Mouse (Mus musculus): Measurements from ENCODE around the gene Kazald1. TPM values are rescaled to one million over a fixed set of nuclear protein-coding genes. Genes with fewer than 3 reads are reported as not detected.

Kazald1 gene
- total and polyA plus RNA-seq, 3 experiments: 0.27 to 1.2 (median 0.44) TPM

DNA sequence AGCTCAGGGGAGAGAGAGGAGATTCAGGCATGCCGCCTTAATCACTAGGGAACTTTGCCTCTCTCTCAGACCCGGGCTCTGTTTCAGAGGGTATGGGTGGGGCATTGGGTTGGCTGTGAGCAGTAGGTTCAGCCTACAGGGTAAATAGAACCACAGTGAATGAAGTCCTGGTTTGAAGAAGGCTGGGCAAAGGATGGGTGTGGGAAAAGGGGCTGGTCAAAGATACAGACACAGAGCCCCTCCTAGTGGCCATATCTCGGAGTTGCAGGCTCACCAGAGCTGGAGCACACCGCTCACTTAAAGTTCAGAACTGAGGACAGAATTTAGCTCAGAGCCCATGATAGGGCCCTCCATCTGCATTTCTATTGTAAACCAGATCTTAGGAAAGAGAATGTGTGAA, 43.3 kb upstream of the Kazald1 start:
- Histone ChIP-seq H3K9me3 (replicated peaks; ENCODE audit: low read length) (no peaks in the 10 kb centered on the region), H3K4me2 (ENCODE audit: insufficient read depth, low read depth, poor library complexity, severe bottlenecking) (no peak overlapping the region), H3K9ac (ENCODE audit: insufficient read depth, low read depth) (no peak overlapping the region), H3K27ac (ENCODE audit: insufficient read depth, low read depth) (no peak overlapping the region), H3K36me3 (replicated peaks in 1 of 2; ENCODE audit: control insufficient read depth in 1 of 2, insufficient read depth in 1 of 2, low read length in 1 of 2) (peaks cover 0 to 3% of the 10 kb centered on the region in 2 experiments), H3K4me3 (replicated peaks in 1 of 3; ENCODE audit: low read depth in 2 of 3, low read length in 2 of 3, poor library complexity in 1 of 3) (no peak overlapping the region), H3K4me1 (ENCODE audit: control insufficient read depth in 1 of 2, insufficient read depth in 2 of 2) (peaks cover 8 to 17% of the 10 kb centered on the region in 2 experiments), H3K27me3 (replicated peaks) (peaks cover 43% of the 10 kb centered on the region), H3K79me2 (replicated peaks; ENCODE audit: control insufficient read depth, extremely low read depth, insufficient read depth, poor library complexity, severe bottlenecking) (no peaks in the 10 kb centered on the region)
- TF ChIP-seq GABPA (IDR thresholded peaks at IDR 0.05; ENCODE audit: insufficient replicate concordance, low read depth, low read length) (no peak), POLR2A (IDR thresholded peaks at IDR 0.05; ENCODE audit: low read depth, low read length) (no peak), SMC3 (IDR thresholded peaks at IDR 0.05; ENCODE audit: low read depth, low read length) (peak; percentile 71), IRF4 (IDR thresholded peaks at IDR 0.05; ENCODE audit: low read depth, low read length) (peak; percentile 46; the same call in 1 of the 2 replicates), MAX (IDR thresholded peaks at IDR 0.05; ENCODE audit: low read length) (0 out of 2 replicates have a peak, but pooled peaks have one; percentile 27), HCFC1 (IDR thresholded peaks at IDR 0.05; ENCODE audit: low read depth, low read length) (no peak), MXI1 (IDR thresholded peaks at IDR 0.05; ENCODE audit: low read depth, low read length) (0 out of 2 replicates have a peak, but pooled peaks have one; percentile 20), ZKSCAN1 (IDR thresholded peaks at IDR 0.05; ENCODE audit: borderline replicate concordance, low read depth, low read length) (no peak), MAZ (IDR thresholded peaks at IDR 0.05; ENCODE audit: low read depth, low read length) (0 out of 2 replicates have a peak, but pooled peaks have one; percentile 56), USF2 (conservative IDR thresholded peaks at IDR 0.05; ENCODE audit: low read depth, low read length) (no peak), EP300 (IDR thresholded peaks at IDR 0.05; ENCODE audit: low read length) (no peak), ZMIZ1 (IDR thresholded peaks at IDR 0.05; ENCODE audit: low read depth, low read length) (no peak), SIN3A (IDR thresholded peaks at IDR 0.05; ENCODE audit: low read length) (no peak; the same call in 1 of the 2 replicates), ZC3H11A (IDR thresholded peaks at IDR 0.05; ENCODE audit: low read depth, low read length) (peak; percentile 49), MYC (IDR thresholded peaks at IDR 0.05; ENCODE audit: low read depth, low read length) (0 out of 2 replicates have a peak, but pooled peaks have one; percentile 55), E2F4 (IDR thresholded peaks at IDR 0.05; ENCODE audit: insufficient replicate concordance, low read depth, low read length) (no peak), CTCF (conservative IDR thresholded peaks at IDR 0.05 in 1 of 2, IDR thresholded peaks at IDR 0.05 in 1 of 2; ENCODE audit: low read depth in 2 of 2, low read length in 2 of 2) (peak; percentile 83 to 95), RCOR1 (conservative IDR thresholded peaks at IDR 0.05; ENCODE audit: low read depth, low read length) (no peak), USF1 (IDR thresholded peaks at IDR 0.05; ENCODE audit: low read depth, low read length) (no peak), ZNF384 (IDR thresholded peaks at IDR 0.05; ENCODE audit: low read depth, low read length) (no peak), TBP (conservative IDR thresholded peaks at IDR 0.05; ENCODE audit: low read depth, low read length) (no peak), TCF12 (IDR thresholded peaks at IDR 0.05; ENCODE audit: low read depth, low read length) (0 out of 2 replicates have a peak, but pooled peaks have one; percentile 14), POLR2AphosphoS2 (IDR thresholded peaks at IDR 0.05; ENCODE audit: low read depth, low read length) (no peak), ETS1 (conservative IDR thresholded peaks at IDR 0.05; ENCODE audit: low read depth, low read length) (no peak), NELFE (IDR thresholded peaks at IDR 0.05; ENCODE audit: low read depth, low read length) (no peak; the same call in 1 of the 2 replicates), RAD21 (IDR thresholded peaks at IDR 0.05; ENCODE audit: low read depth, low read length) (peak; percentile 96), MAFK (IDR thresholded peaks at IDR 0.05; ENCODE audit: insufficient replicate concordance, low read length) (no peak), BHLHE40 (IDR thresholded peaks at IDR 0.05; ENCODE audit: low read depth, low read length) (peak; percentile 35; the same call in 1 of the 2 replicates)
- dilution Hi-C loops (cut with MboI; ENCODE audit: extremely low pct_ligation_motif_present, extremely low pct_unique_long_range_greater_than_20kb, low sequenced_read_pairs): no loop called here
- DNase-seq (ENCODE audit: extremely low read depth): peak; percentile 76
- in situ Hi-C loops (cut with MboI; ENCODE audit: low pct_ligation_motif_present, low pct_unique_long_range_greater_than_20kb, low sequenced_read_pairs): loop anchor here (25.0 kb wide), 1 partner anchor 444 kb away; no protein-coding TSS in a partner anchor

Measured in CH12.LX (cell line).